Mouse (Mus musculus): ENCODE measurements around the gene Maml3.

DNA sequence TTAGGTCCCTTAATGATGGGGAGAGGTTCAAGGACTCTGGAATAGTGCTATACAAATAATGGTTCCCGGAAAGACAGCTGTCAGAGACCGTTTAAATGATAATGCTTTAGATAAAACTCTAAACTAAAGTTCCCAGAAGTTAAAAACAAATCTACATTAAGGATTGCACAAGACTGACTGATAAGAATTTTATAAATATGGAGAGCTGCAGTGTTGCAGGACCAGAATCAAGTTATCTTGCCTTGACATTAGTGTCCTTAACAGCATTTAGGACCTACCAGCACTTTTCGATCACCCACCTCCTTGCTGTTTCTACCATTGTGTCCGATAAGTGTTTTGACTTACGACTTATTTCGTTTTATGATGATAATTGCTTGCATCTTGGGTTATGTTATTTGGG is 466.6 kb downstream of the Maml3 start:
- no peak for TF ChIP-seq CTCF (IDR thresholded peaks at IDR 0.05; ENCODE audit: low read depth, low read length)
- TF ChIP-seq POLR2A (IDR thresholded peaks at IDR 0.05; ENCODE audit: borderline replicate concordance, low read depth, low read length), result no peak
